In genomic region chr9:57232341-57232940, GRCm38 (mm10) we compare ENCODE assay signal across 34 mouse cellular contexts. TPM values are rescaled to one million over a fixed set of nuclear protein-coding genes. Genes with fewer than 3 reads are reported as not detected.
DNase-seq lines count a peak whose midpoint lies in the region; ATAC-seq and TF ChIP-seq lines count a peak whose summit lies in the region.
"Had no signal": no experiment of that assay in that cellular context is flagged by ENCODE, and none has a peak within 500 bp of the region (broad histone marks: within the 10 kb centered on the region; RNA-seq: fewer than 3 reads in every experiment).

No protein-coding gene starts in this region.

- H3K4me1 ChIP-seq in heart, embryonic 10.5 days, result peaks cover 9% of the 10 kb centered on the region
- no peaks in the 10 kb centered on the region for H3K4me1 ChIP-seq in heart, embryonic 11.5 days (ENCODE audit: control insufficient read depth, insufficient read depth, low read length)
- H3K4me1 ChIP-seq in MEL (ENCODE audit: control insufficient read depth in 1 of 2, insufficient read depth in 2 of 2, low read length in 2 of 2), result peaks cover 48 to 71% of the 10 kb centered on the region in 2 experiments
- H3K4me1 ChIP-seq in bone marrow macrophage, adult 2 months (ENCODE audit: control insufficient read depth, insufficient read depth, low read length), result peaks cover 53% of the 10 kb centered on the region
- H3K4me1 ChIP-seq in embryonic facial prominence, embryonic 10.5 days, result peaks cover 9% of the 10 kb centered on the region
- H3K4me1 ChIP-seq: hindbrain, embryonic 15.5 days had no signal

- ATAC-seq in heart, embryonic 11.5 days (replicated peaks; ENCODE audit: insufficient number of reproducible peaks, low FRiP score, low TSS enrichment), result no peak
- ATAC-seq: CD4-positive, CD25-positive, alpha-beta regulatory T cell, adult 4 months; forebrain, embryonic 14.5 days; forebrain, postnatal 0 days; intestine, postnatal 0 days; Patski had no signal

- no peak overlapping the region for H3K27ac ChIP-seq in heart, embryonic 10.5 days
- no peak overlapping the region for H3K27ac ChIP-seq in heart, embryonic 11.5 days (ENCODE audit: low read depth, low read length)
- H3K27ac ChIP-seq in MEL (ENCODE audit: control insufficient read depth, low read depth, low read length), result peak overlapping the region; percentile 94
- peak overlapping the region; percentile 17 for H3K27ac ChIP-seq in bone marrow macrophage, adult 2 months (ENCODE audit: insufficient read depth, low read depth, low read length)
- H3K27ac ChIP-seq in embryonic facial prominence, embryonic 10.5 days (replicated peaks), result no peak overlapping the region
- H3K27ac ChIP-seq: embryonic facial prominence, embryonic 12.5 days; embryonic facial prominence, embryonic 15.5 days; gastrocnemius, adult 2 months; hindbrain, embryonic 12.5 days; hindbrain, embryonic 15.5 days had no signal

- TF ChIP-seq EP300 in MEL (IDR thresholded peaks at IDR 0.05; ENCODE audit: low read depth in 1 of 2, low read length in 2 of 2), result peak in 1 of 2 experiments; percentile 49; a peak in 1 of 4 replicates

- H3K9ac ChIP-seq in heart, embryonic 11.5 days (ENCODE audit: low read depth, low read length), result no peak overlapping the region
- peak overlapping the region; percentile 30 for H3K9ac ChIP-seq in MEL (ENCODE audit: control insufficient read depth, low read depth, low read length, poor library complexity, severe bottlenecking)
- H3K9ac ChIP-seq: embryonic facial prominence, embryonic 12.5 days; embryonic facial prominence, embryonic 15.5 days; forebrain, postnatal 0 days; hindbrain, embryonic 12.5 days; hindbrain, embryonic 15.5 days had no signal

- TF ChIP-seq RAD21 in MEL (IDR thresholded peaks at IDR 0.05; ENCODE audit: low read depth, low read length), result no peak

- peak; percentile 50 for DNase-seq in heart, embryonic 10.5 days (ENCODE audit: low spot score)
- DNase-seq in MEL (ENCODE audit: low read depth, low spot score), result peak; percentile 79
- no peak for DNase-seq in embryonic facial prominence, embryonic 10.5 days (ENCODE audit: low spot score)
- no peak for DNase-seq in urinary bladder, postnatal 36 days (ENCODE audit: low spot score in 2 of 2)
- no peak for DNase-seq in gastrocnemius, postnatal 25 days
- DNase-seq: adrenal gland, adult 2 months; adrenal gland, postnatal 14 days; cerebellum, adult 18-20 months; cerebellum, adult 9-10 months; cerebellum, postnatal 14 days; forebrain, postnatal 0 days; gastrocnemius, adult 2 months; gastrocnemius, postnatal 14 days had no signal

- no peak overlapping the region for H3K4me3 ChIP-seq in heart, embryonic 10.5 days
- no peak overlapping the region for H3K4me3 ChIP-seq in heart, embryonic 11.5 days (ENCODE audit: low read depth, low read length)
- peak overlapping the region; percentile 21 to 27; a peak in 3 of 4 replicates for H3K4me3 ChIP-seq in MEL (ENCODE audit: control insufficient read depth in 1 of 2, insufficient read depth in 1 of 2, low read depth in 2 of 2, low read length in 2 of 2)
- no peak overlapping the region for H3K4me3 ChIP-seq in bone marrow macrophage, adult 2 months (ENCODE audit: insufficient read depth, low read length)
- no peak overlapping the region for H3K4me3 ChIP-seq in embryonic facial prominence, embryonic 10.5 days
- H3K4me3 ChIP-seq: embryonic facial prominence, embryonic 12.5 days; embryonic facial prominence, embryonic 15.5 days; gastrocnemius, adult 2 months; hindbrain, embryonic 12.5 days; hindbrain, embryonic 15.5 days had no signal

- TF ChIP-seq POLR2A in MEL (IDR thresholded peaks at IDR 0.05; ENCODE audit: control insufficient read depth in 1 of 2, insufficient read depth in 1 of 2, low read depth in 1 of 2, low read length in 2 of 2, poor library complexity in 1 of 2), result no peak
- TF ChIP-seq POLR2A in bone marrow macrophage, adult 2 months (IDR thresholded peaks at IDR 0.05; ENCODE audit: borderline replicate concordance, low read depth, low read length), result no peak

- no peaks in the 10 kb centered on the region for H3K79me2 ChIP-seq in MEL (ENCODE audit: control insufficient read depth, insufficient read depth, low read length, poor library complexity)

- WGBS in heart, embryonic 10.5 days, result 87% methylated on average over 5 of the region's 5 CpGs
- 76% methylated on average over 5 of the region's 5 CpGs for WGBS in heart, embryonic 11.5 days (ENCODE audit: insufficient replicate concordance)
- 90% methylated on average over 5 of the region's 5 CpGs for WGBS in embryonic facial prominence, embryonic 10.5 days

- H3K4me2 ChIP-seq in heart, embryonic 11.5 days, result no peak overlapping the region
- H3K4me2 ChIP-seq: embryonic facial prominence, embryonic 12.5 days; embryonic facial prominence, embryonic 15.5 days; hindbrain, embryonic 12.5 days; hindbrain, embryonic 15.5 days had no signal

- TF ChIP-seq CTCF in MEL (IDR thresholded peaks at IDR 0.05 in 2 of 3, conservative IDR thresholded peaks at IDR 0.05 in 1 of 3; ENCODE audit: control insufficient read depth in 1 of 3, insufficient read depth in 1 of 3, low read depth in 2 of 3, low read length in 3 of 3, poor library complexity in 1 of 3, severe bottlenecking in 1 of 3), result no peak
- no peak for TF ChIP-seq CTCF in bone marrow macrophage, adult 2 months (IDR thresholded peaks at IDR 0.05; ENCODE audit: low read depth, low read length)

- no peaks in the 10 kb centered on the region for H3K36me3 ChIP-seq in heart, embryonic 10.5 days
- no peaks in the 10 kb centered on the region for H3K36me3 ChIP-seq in heart, embryonic 11.5 days (ENCODE audit: control insufficient read depth, insufficient read depth, low read length)
- H3K36me3 ChIP-seq in MEL (ENCODE audit: control insufficient read depth in 1 of 2, insufficient read depth in 2 of 2, low read length in 2 of 2), result peaks cover 0 to 67% of the 10 kb centered on the region in 2 experiments; a peak in 2 of 4 replicates
- H3K36me3 ChIP-seq in embryonic facial prominence, embryonic 10.5 days (replicated peaks), result no peaks in the 10 kb centered on the region
- H3K36me3 ChIP-seq: embryonic facial prominence, embryonic 12.5 days; embryonic facial prominence, embryonic 15.5 days; hindbrain, embryonic 12.5 days; hindbrain, embryonic 15.5 days had no signal

- H3K27me3 ChIP-seq in heart, embryonic 10.5 days (ENCODE audit: insufficient read depth, poor library complexity, severe bottlenecking), result peaks cover 9% of the 10 kb centered on the region
- peaks cover 3% of the 10 kb centered on the region; the same call in 1 of the 2 replicates for H3K27me3 ChIP-seq in heart, embryonic 11.5 days (ENCODE audit: control insufficient read depth, insufficient read depth, low read length)
- H3K27me3 ChIP-seq in MEL (ENCODE audit: control insufficient read depth in 1 of 2, insufficient read depth in 2 of 2, low read length in 2 of 2), result no peaks in the 10 kb centered on the region
- no peaks in the 10 kb centered on the region for H3K27me3 ChIP-seq in embryonic facial prominence, embryonic 10.5 days (replicated peaks; ENCODE audit: low read depth, poor library complexity, severe bottlenecking)
- H3K27me3 ChIP-seq: embryonic facial prominence, embryonic 12.5 days; embryonic facial prominence, embryonic 15.5 days; hindbrain, embryonic 15.5 days; Patski had no signal

- no peaks in the 10 kb centered on the region for H3K9me3 ChIP-seq in heart, embryonic 10.5 days
- H3K9me3 ChIP-seq in heart, embryonic 11.5 days (replicated peaks; ENCODE audit: control insufficient read depth, low read length), result no peaks in the 10 kb centered on the region
- no peaks in the 10 kb centered on the region for H3K9me3 ChIP-seq in MEL (replicated peaks; ENCODE audit: insufficient read depth, low read length)
- H3K9me3 ChIP-seq in embryonic facial prominence, embryonic 10.5 days, result no peaks in the 10 kb centered on the region
- H3K9me3 ChIP-seq: embryonic facial prominence, embryonic 12.5 days; embryonic facial prominence, embryonic 15.5 days; hindbrain, embryonic 12.5 days; hindbrain, embryonic 15.5 days had no signal

TF ChIP-seq in MEL, 35 proteins besides CTCF, POLR2A, EP300 and RAD21 (continues in another document):
- TF ChIP-seq HCFC1 (IDR thresholded peaks at IDR 0.05; ENCODE audit: low read depth, low read length) (no peak), SIN3A (IDR thresholded peaks at IDR 0.05; ENCODE audit: low read length) (no peak), POLR2AphosphoS5 (IDR thresholded peaks at IDR 0.05; ENCODE audit: borderline replicate concordance, low read depth, low read length) (no peak), TBP (IDR thresholded peaks at IDR 0.05; ENCODE audit: low read depth, low read length) (0 out of 2 replicates have a peak, but pooled peaks have one; percentile 42), ZC3H11A (IDR thresholded peaks at IDR 0.05; ENCODE audit: low read depth, low read length) (no peak), USF2 (IDR thresholded peaks at IDR 0.05; ENCODE audit: borderline replicate concordance in 1 of 2, insufficient read depth in 1 of 2, low read depth in 1 of 2, low read length in 2 of 2) (no peak), TAL1 (IDR thresholded peaks at IDR 0.05; ENCODE audit: low read length) (no peak), MAX (IDR thresholded peaks at IDR 0.05; ENCODE audit: low read length) (peak; percentile 27; the same call in 1 of the 2 replicates), JUND (IDR thresholded peaks at IDR 0.05; ENCODE audit: low read depth, low read length) (no peak), ETS1 (IDR thresholded peaks at IDR 0.05; ENCODE audit: low read depth, low read length) (peak; percentile 38)

RNA-seq across cellular contexts. Expression of gene Trcg1, which starts 3.9 kb away (rescaled TPM):
- not detected in 2 replicates for polyA plus RNA-seq in heart, embryonic 10.5 days (2016; fragmentation: Nextera tagmentation; extraction: Ambion mirVana)
- polyA plus RNA-seq in heart, embryonic 11.5 days (2014; fragmentation: Nextera tagmentation; extraction: Ambion mirVana), result not detected in 2 replicates
- not detected in 2 replicates for total RNA-seq in MEL (2012; rRNA removed)
- not detected for polyA plus RNA-seq in MEL (2012; ENCODE audit: insufficient read depth in 1 of 2, insufficient read length in 2 of 2, low read depth in 1 of 2, low replicate concordance in 2 of 2, missing spikeins in 1 of 2)
- not detected in 2 replicates for polyA plus RNA-seq in bone marrow macrophage, adult 2 months (2012; ENCODE audit: insufficient read depth, insufficient read length, missing spikeins)
- polyA plus RNA-seq in embryonic facial prominence, embryonic 10.5 days (2016; fragmentation: Nextera tagmentation; extraction: Ambion mirVana), result 0.07 TPM in 1 of 2 replicates, not detected in the other
- not detected for total RNA-seq in gastrocnemius, postnatal 25 days (2021)
- total RNA-seq: adrenal gland, adult 2 months; adrenal gland, postnatal 14 days; adrenal gland, postnatal 4 days; forebrain, postnatal 0 days; gastrocnemius, adult 2 months; gastrocnemius, postnatal 14 days; granulocyte monocyte progenitor cell, adult 5-6 weeks; heart, postnatal 25 days; hematopoietic stem cell, adult 5-6 weeks had no signal
- polyA plus RNA-seq: adrenal gland, adult 2 months; brain, embryonic 14.5 days; C2C12; CD4-positive, CD25-positive, alpha-beta regulatory T cell, adult 4 months; embryonic facial prominence, embryonic 12.5 days; embryonic facial prominence, embryonic 15.5 days; forebrain, embryonic 11.5 days; forebrain, embryonic 14.5 days; forebrain, postnatal 0 days; frontal cortex, adult 2 months; heart, embryonic 14.5 days; heart, postnatal 0 days; hindbrain, embryonic 12.5 days; hindbrain, embryonic 15.5 days; intestine, embryonic 14.5 days; intestine, postnatal 0 days; Patski had no signal

RNA-seq across cellular contexts. Expression of gene 1700017B05Rik, which starts 30.0 kb away (rescaled TPM):
- polyA plus RNA-seq in heart, embryonic 10.5 days (2016; fragmentation: Nextera tagmentation; extraction: Ambion mirVana), result 22.7 and 31.3 TPM in 2 replicates
- 15.5 and 16.2 TPM in 2 replicates for polyA plus RNA-seq in heart, embryonic 11.5 days (2014; fragmentation: Nextera tagmentation; extraction: Ambion mirVana)
- 52.7 and 55.7 TPM in 2 replicates for total RNA-seq in MEL (2012; rRNA removed)
- 10 to 100 TPM in 1 of 2 experiments, not detected in 1; 76.5 TPM for polyA plus RNA-seq in MEL (2012; ENCODE audit: insufficient read depth in 1 of 2, insufficient read length in 2 of 2, low read depth in 1 of 2, low replicate concordance in 2 of 2, missing spikeins in 1 of 2)
- 16.3 and 17.5 TPM in 2 replicates for polyA plus RNA-seq in bone marrow macrophage, adult 2 months (2012; ENCODE audit: insufficient read depth, insufficient read length, missing spikeins)
- 15.6 and 16.8 TPM in 2 replicates for polyA plus RNA-seq in embryonic facial prominence, embryonic 10.5 days (2016; fragmentation: Nextera tagmentation; extraction: Ambion mirVana)
- 1 to 10 TPM; 2.9 to 5.2 TPM for total RNA-seq in gastrocnemius, postnatal 25 days (2021)

Comparison
In these comparisons a context has a peak if more than half of its experiments do, and no peak if none do; other contexts are left out.
1. DNase-seq: peak in heart, embryonic 10.5 days (single experiment) and MEL (single experiment); none in embryonic facial prominence, embryonic 10.5 days (single experiment), urinary bladder, postnatal 36 days (0 of 2) and gastrocnemius, postnatal 25 days (single experiment).
2. H3K27ac ChIP-seq: peak in MEL (single experiment) and bone marrow macrophage, adult 2 months (single experiment); none in heart, embryonic 10.5 days (single experiment), heart, embryonic 11.5 days (single experiment) and embryonic facial prominence, embryonic 10.5 days (single experiment).
3. H3K4me3 ChIP-seq: peak in MEL (2 of 2); none in heart, embryonic 10.5 days (single experiment), heart, embryonic 11.5 days (single experiment), bone marrow macrophage, adult 2 months (single experiment) and embryonic facial prominence, embryonic 10.5 days (single experiment).